Mouse (Mus musculus) bone marrow macrophage, adult 2 months (primary cell): ENCODE data around the gene Copg2.

Experiments
- CTCF ChIP-seq: IDR thresholded peaks from 2 replicates; pipeline ENCODE4 v1.5.1; 2012; ENCODE audit warnings: low read depth, mild to moderate bottlenecking, low read length, moderate library complexity
- POLR2A ChIP-seq: IDR thresholded peaks from 2 replicates; pipeline ENCODE4 v1.6.1; 2012; ENCODE audit warnings: mild to moderate bottlenecking, low read depth, low read length, borderline replicate concordance

DNA sequence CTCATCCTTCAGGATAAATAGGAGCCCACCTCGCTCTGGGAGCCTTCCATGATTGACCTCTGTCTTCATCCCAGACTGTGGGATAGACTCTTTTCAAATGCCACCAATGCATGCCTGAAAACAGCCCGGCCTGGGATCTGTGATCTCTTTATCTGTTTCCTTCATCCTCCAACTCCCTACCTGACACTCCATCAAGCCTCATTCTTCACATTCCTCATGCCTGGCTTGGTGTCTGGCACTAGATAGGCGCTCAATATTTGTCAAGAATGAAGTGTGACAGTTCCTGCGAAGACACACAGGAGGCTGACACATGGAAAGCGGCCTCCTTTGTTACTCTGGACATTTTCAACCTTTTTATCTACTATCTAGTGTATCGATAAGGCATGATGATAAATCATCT is 193.1 kb downstream of the Copg2 start:
- TF ChIP-seq CTCF (no peak), POLR2A (no peak)
